Mouse (Mus musculus) layer of hippocampus, postnatal 25 days (tissue): ENCODE measurements at regions not wholly inside any gene's neighbourhood (a gene's known extent, or its start where the extent isn't known, plus 50 kb on each side); places are given as distances from the start of the nearest gene placed in this dataset.
A peak's percentile ranks its signal among the peaks of the same experiment; 100 is the strongest.
"Not testable (repeated sequence)": the region's sequence is repeated elsewhere in the genome, so short reads cannot be mapped to it uniquely, and the experiment has no call there.

Source experiments
- DNase-seq, 2 experiments: peaks; one replicate each; pipeline ENCODE4 v3.0.0; 2022; ENCODE audit warnings: mixed read lengths in 2 of 2, low spot score in 1 of 2; ENCODE audit errors: extremely low spot score in 1 of 2

- peak in 1 of 2 experiments; percentile 13 for DNase-seq
Measured at GRCm38 (mm10) chr17:58820588-58821195, 170.5 kb downstream of the Pdzph1 start.

- no peak for DNase-seq
Measured at GRCm38 (mm10) chr17:58819339-58819738, 171.8 kb downstream of the Pdzph1 start.

GRCm38 (mm10) chr17:58775451-58775850, 215.7 kb downstream of the Pdzph1 start:
- DNase-seq = not testable (repeated sequence)

DNA sequence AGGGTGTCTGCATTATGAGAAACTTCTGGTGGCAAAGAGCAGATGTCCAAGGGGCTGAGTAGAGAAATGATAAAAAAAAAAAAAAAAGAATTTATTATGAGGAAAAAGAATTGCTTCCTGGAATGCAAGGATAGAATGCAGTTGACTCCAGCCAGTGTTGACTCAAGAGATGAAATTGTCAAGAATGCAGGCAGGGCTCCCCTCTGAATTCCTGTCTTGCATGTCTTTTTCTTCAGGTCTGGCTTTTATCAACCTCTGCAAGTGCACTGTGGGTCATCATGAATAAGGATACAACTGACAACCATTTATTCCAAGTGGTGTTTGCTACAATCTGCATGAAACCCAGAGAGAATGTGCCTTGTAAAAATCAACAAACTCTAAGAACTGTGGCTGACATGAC, 217.6 kb downstream of the Pdzph1 start:
- no peak for DNase-seq

DNA sequence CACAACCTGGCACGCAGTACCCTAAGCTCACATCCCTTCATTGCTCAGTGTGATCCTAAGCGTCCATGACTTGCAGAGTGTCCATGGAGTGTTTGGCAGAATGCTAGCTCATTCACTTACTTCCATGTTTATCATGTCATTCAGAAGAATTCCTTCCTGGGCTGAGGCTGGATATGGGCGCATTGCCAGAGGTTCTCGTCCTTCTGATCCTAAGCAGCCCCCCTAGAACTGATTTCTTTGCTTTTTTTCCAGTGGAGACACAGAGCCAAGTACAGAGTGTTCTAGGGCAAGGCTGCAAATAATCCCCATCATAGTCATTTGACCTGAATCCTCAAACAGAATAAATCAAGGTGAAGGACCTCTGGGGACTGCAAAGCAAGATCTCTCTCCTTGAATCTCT, 226.0 kb downstream of the Pdzph1 start:
- DNase-seq = no peak

DNA sequence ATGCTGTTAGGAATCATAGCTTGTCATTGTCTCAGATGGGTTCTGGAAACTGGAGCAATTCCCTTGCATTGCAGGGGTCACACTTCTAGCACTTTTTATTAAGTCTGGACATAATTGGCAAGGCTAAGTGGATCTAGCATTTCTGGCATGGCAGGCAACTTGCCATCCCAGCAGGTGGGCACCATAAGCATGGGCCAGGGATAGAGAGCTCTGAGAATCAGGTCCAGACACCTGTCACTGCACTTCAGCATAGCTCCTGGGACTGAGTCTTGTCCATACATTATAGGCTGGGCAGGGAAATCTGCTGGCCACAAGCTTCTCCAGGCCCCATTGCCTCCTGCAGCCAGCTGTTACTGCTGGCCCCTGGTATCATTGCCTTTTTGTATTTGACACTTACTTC, 242.2 kb downstream of the Pdzph1 start:
- DNase-seq = no peak

DNA sequence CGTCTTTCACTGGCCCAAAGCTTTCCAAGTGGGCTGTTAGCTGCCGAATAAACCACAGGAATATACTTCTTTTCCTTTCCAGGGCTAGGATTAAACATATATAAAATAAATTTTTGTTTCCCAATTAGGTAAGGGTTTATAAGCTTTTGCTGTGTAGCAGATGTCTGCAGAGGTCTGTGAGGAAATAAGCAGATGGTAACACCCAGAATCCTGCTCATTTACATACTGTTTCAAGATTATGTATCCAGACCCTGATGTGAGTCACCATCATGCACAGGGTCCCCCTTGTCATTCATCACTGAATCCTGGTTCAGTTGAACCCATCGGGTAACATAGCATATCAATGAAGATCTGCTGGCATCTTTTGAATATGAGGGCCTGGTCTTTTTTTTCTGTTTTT, 242.9 kb downstream of the Pdzph1 start:
- no peak for DNase-seq

DNA sequence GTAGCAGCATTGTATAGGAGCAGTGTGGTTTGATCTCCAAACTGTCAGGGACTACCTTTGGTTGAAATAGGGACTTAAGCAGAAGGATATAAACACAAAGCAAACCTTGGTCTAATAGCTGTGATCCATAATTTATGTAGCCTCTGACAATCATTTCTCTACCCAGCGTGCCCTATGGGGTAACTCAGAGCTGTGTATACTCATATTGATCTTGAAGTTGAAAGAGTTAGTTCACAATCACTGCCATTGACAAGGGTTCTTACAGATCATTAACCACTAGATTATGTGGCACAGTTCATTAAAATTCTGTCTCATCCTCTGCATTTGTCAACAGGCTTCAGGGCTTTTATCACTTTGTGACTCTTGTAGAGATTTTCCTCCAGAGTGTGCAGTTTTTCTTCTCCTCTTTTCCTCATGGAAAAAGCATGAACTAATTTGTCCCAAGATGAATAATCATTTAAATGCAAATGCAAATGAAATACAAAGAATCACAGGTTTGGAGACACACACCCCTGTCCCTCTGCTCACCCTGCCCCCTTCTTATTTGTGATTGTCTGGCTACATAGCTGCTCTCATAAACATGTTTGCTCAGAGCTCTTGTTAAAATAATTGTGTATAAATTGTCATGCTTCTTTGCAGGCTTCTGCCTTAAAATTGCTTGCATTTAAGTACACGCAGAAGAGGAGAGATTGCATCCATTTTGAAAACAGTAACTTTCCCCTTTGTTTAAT, 280.3 kb downstream of the Pdzph1 start:
- no peak for DNase-seq

GRCm38 (mm10) chr17:58690211-58690610, 301.0 kb downstream of the Pdzph1 start:
- DNase-seq = no peak

DNA sequence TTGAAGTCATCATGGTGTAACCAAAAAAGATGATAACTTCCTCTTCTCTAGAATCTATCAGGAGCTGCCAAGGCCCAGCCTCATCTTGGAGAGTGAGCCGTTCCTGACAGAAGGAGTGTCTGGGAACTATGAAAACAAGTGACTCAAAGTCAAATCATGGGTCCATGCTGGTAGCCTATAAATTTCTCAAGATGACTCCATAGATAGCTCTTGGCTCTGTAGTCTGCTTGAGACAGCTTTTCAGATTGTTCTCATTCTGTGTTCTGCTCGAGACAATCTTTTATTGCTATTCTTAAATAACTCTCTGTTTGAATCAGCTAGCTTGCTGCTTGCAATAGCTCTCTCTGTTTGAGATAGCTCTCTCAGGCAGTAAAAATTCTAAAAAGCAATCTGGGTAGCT, 318.9 kb downstream of the Pdzph1 start:
- DNase-seq = no peak

DNA sequence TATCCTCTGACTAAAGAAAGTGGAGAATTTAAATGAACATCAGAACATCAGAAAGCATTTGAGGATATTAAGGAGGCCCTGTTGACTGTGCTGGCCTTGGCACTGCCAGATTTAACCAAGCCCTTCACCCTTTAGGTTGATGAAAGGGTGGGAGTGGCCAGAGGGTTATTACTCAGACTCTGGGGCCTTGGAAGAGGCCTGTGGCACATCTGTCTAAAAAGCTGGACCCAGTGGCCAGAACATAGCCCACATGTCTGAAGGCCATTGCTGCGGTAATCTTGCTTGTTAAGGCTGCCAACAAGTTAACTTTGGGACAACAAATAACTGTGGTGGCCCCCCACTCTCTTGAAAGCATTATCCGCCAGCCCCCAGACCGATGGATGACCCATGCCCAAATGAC, 323.1 kb downstream of the Pdzph1 start:
- no peak for DNase-seq

DNA sequence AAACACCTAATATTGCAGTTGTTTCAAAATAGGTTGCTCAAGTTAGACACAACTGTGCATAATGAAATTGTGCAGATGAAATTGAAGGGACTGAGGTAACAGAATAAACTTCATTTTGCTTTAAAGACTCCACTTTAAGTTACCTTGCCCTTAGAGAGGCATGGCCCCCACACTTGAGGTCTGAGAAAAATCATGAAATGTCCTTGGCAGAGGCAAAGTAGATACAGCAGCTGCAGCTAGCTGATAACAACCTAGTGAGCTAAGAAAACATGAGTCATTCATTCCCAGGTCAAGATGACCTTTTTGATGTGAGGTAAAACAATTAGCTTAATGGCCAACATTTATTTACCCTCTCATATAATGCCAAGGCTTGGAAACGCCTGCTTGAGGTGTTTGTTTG, 347.4 kb downstream of the Pdzph1 start:
- no peak for DNase-seq

- DNase-seq = no peak
Measured at GRCm38 (mm10) chr17:58642273-58642672, 348.9 kb downstream of the Pdzph1 start.

DNA sequence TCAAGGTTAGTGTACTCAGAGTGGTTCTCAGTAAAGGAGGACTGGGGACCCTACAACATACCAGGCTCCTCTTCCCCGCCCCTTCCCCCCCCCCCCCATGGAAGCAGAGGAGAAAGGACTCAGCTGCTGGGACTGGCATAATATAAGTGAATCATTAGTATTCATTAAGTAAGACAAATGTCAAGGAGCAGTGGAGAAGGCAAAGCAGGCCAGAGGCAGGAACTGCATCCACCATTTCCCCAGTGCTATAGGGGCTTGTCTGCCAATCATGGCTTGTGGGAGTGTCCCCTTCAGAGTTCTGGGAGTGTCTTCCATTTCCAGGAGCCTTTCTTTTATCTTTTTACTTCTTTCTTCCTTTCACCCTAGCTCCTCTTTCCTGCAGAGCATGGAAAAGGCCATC, 392.3 kb downstream of the Pdzph1 start:
- DNase-seq = no peak

DNA sequence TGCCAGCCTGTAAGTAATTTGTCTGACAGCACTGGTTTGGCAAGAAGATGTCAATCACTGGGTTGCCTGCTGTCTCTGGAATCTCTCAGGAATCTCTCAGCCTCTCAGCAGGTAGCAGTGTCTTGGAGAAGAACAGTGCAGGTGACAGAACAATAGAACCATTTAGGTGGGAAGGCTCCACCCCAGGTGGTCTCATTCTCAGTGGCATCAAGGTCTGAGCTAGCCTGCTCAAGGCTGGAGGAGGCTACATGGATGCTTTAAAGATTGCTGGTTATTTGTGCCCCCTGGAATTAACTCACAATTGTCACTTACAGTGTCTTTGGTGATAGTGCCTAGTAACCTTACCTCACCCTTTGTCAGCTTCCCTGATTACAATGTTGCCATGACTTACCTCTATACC, 394.5 kb downstream of the Pdzph1 start:
- DNase-seq = no peak

DNA sequence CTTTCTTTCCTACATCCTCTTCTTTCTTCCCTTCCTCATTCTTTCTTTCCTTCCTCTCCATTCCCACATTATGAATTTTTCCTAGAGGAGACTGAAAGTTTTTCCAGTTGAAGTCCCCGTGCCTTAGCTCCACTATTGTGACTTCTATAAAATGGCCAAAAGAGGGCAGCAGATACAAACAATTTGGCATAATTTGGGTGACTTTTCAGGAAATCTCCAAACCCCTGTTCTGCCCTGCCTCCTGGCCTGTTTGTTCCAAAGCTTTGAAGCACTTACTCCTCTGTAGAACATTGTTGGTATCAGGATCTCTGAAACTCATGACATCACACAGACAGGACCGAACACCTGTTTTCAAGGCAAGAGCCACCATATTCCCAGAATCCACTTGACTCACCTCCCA, 403.2 kb downstream of the Pdzph1 start:
- DNase-seq = no peak

- DNase-seq = no peak
Measured at GRCm38 (mm10) chr17:58572885-58573284, 418.3 kb downstream of the Pdzph1 start.
